Mouse (Mus musculus): Measurements from ENCODE around the gene Doc2g. TPM values are rescaled to one million over a fixed set of nuclear protein-coding genes. Genes with fewer than 3 reads are reported as not detected.
A peak's percentile ranks its signal among the peaks of the same experiment; 100 is the strongest.
"Not testable (repeated sequence)": the region's sequence is repeated elsewhere in the genome, so short reads cannot be mapped to it uniquely, and the experiment has no call there.

The Doc2g gene
- polyA plus RNA-seq, 1 experiment from 2014 or later: 7.1 TPM

GRCm38 (mm10) chr19:3972229-3972628 lies 30.9 kb upstream of the Doc2g start, which contains the start of gene Aldh3b2:
Gene Aldh3b2, plus strand, starts transcription at chr19:3972328.
- Histone ChIP-seq H3K4me1 (replicated peaks) (no peaks in the 10 kb centered on the region), H3K36me3 (no peaks in the 10 kb centered on the region), H3K4me2 (no peak within 1 kb of the TSS), H3K9me3 (no peaks in the 10 kb centered on the region), H3K4me3 (no peak within 1 kb of the TSS), H3K27ac (replicated peaks) (no peak within 1 kb of the TSS), H3K27me3 (no peaks in the 10 kb centered on the region), H3K9ac (no peak within 1 kb of the TSS)
- ATAC-seq (ENCODE audit: low read depth): no peak
- WGBS: 44% methylated on average over 9 of the region's 9 CpGs

DNA sequence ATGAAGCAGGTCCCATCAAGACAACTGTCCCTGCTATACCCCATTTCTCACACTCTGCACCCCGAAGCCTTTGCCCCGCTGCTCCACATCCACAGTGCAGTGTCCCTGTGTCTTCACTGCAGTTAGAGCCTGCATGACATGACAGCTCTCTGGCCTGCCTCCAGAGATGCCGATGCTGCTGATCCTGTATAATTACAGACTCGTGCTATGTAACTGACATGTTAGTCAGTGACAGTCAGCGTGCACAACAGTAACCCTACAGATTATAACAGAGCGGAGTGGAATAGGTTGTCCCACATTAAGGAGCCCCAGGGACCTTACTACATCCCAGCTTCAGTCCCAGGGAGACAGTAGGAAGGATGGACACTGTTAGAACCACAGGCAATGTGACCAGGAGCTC lies 28.5 kb upstream of the Doc2g start:
- not testable (repeated sequence) for H3K27ac ChIP-seq (replicated peaks); H3K27me3 ChIP-seq; H3K9me3 ChIP-seq; ATAC-seq (ENCODE audit: low read depth); H3K9ac ChIP-seq; H3K4me3 ChIP-seq; H3K36me3 ChIP-seq; H3K4me1 ChIP-seq (replicated peaks); H3K4me2 ChIP-seq
- 81% methylated on average over 6 of the region's 6 CpGs for WGBS

DNA sequence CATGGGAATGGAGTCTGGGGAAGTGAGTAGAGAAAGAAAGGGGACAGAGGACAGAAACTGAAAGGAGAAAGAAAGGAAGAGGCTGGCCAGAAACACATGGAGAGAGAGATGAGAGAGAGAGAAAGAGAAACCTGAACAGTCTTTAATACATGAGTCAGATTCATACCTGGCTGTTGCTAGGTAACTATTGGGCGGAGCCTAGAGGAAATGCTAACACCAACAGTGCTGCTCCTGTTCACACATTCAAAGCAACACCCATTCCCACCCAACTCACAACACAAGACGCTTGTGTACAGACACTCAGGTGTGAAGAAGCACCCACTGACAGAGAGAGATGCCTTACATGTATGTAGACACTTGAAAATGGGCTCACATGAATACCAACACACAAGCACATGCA lies 27.2 kb upstream of the Doc2g start:
- ATAC-seq (ENCODE audit: low read depth): no peak
- H3K27ac ChIP-seq (replicated peaks): no peak overlapping the region
- H3K4me3 ChIP-seq: no peak overlapping the region
- H3K4me2 ChIP-seq: no peak overlapping the region
- H3K36me3 ChIP-seq: no peaks in the 10 kb centered on the region
- H3K9ac ChIP-seq: no peak overlapping the region
- 72% methylated on average over 2 of the region's 2 CpGs for WGBS
- H3K9me3 ChIP-seq: no peaks in the 10 kb centered on the region
- no peaks in the 10 kb centered on the region for H3K27me3 ChIP-seq
- no peaks in the 10 kb centered on the region for H3K4me1 ChIP-seq (replicated peaks)

DNA sequence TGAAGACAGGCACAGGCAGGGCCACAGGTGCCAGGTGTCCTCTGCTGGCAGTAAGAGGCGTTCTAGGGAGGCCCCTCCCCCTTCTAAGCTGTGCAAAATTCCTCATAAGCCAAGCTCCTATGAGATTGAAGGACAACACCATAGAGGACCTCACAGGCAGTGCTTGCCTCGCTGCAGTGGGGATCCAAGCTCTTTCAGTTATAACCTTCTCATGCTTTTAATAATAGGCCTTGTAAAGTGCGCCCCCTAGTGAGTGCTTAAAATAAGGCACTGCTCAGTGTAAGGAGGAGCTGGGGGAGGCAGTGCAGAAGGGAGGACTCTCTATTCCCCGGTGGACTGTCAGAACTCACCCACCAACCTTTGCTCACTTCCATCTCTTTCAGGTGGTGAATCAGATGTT lies 22.8 kb upstream of the Doc2g start:
- no peak overlapping the region for H3K4me3 ChIP-seq
- H3K9ac ChIP-seq: no peak overlapping the region
- no peaks in the 10 kb centered on the region for H3K9me3 ChIP-seq
- H3K27ac ChIP-seq (replicated peaks): no peak overlapping the region
- peaks cover 21% of the 10 kb centered on the region for H3K4me1 ChIP-seq (replicated peaks)
- H3K4me2 ChIP-seq: no peak overlapping the region
- no peaks in the 10 kb centered on the region for H3K36me3 ChIP-seq
- peak; percentile 64 for ATAC-seq (ENCODE audit: low read depth)
- H3K27me3 ChIP-seq: no peaks in the 10 kb centered on the region
- WGBS: 22% methylated on average over 4 of the region's 4 CpGs

DNA sequence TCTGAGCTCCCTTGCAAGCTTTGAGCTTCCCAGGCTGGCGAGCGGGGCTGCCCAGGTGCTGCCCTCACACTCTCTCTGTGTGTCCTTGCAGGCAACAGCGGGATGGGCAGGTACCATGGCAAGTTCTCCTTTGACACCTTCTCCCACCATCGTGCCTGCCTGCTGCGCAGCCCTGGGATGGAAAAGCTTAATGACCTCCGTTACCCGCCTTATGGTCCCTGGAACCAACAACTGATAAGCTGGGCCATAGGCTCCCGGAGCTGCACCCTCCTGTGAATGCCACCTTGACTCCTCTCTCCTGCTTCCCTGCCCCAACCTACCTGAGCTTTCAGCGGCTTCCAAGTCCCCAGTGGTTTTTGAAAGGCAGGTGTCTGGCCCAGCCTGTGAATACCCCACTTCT lies 22.2 kb upstream of the Doc2g start:
- Histone ChIP-seq H3K4me2 (no peak overlapping the region), H3K4me1 (replicated peaks) (peaks cover 26% of the 10 kb centered on the region), H3K36me3 (no peaks in the 10 kb centered on the region), H3K9ac (no peak overlapping the region), H3K4me3 (no peak overlapping the region), H3K9me3 (no peaks in the 10 kb centered on the region), H3K27me3 (no peaks in the 10 kb centered on the region), H3K27ac (replicated peaks) (no peak overlapping the region)
- no peak for ATAC-seq (ENCODE audit: low read depth)
- WGBS: 80% methylated on average over 9 of the region's 9 CpGs

- Histone ChIP-seq H3K27ac (replicated peaks) (no peak overlapping the region), H3K9ac (no peak overlapping the region), H3K4me2 (no peak overlapping the region), H3K4me1 (replicated peaks) (peaks cover 37% of the 10 kb centered on the region), H3K9me3 (no peaks in the 10 kb centered on the region; the same call in 1 of the 2 replicates), H3K27me3 (no peaks in the 10 kb centered on the region), H3K36me3 (no peaks in the 10 kb centered on the region), H3K4me3 (no peak overlapping the region)
- WGBS: 41% methylated on average over 9 of the region's 9 CpGs
- no peak for ATAC-seq (ENCODE audit: low read depth)
Observed at GRCm38 (mm10) chr19:3983527-3984200, 19.4 kb upstream of the Doc2g start.

DNA sequence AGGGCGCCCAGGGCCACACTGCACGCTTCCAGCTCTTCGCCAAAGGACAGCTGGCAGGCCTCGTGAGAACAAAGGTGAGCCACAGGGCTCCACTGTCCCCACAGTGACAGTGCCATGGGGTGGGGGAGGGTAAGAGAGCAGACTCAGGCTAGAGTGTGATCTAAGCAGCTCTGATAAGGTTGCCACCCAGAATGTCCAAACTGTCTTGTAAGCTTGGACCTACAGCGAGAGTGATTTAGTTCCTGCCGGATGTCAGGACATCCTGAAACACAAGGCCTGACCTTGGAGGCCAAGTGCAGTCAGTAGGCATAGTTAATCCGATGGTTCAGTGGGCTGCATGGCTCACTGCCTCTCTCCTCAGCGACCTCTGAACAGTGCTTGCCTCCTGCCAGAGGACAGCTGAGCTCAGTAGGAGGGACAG lies 17.8 kb upstream of the Doc2g start:
- Histone ChIP-seq H3K4me1 (replicated peaks) (peaks cover 37% of the 10 kb centered on the region), H3K27me3 (no peaks in the 10 kb centered on the region), H3K9me3 (no peaks in the 10 kb centered on the region; the same call in 1 of the 2 replicates), H3K36me3 (no peaks in the 10 kb centered on the region), H3K9ac (no peak overlapping the region), H3K4me2 (no peak overlapping the region), H3K27ac (replicated peaks) (peak overlapping the region; percentile 33; the same call in 1 of the 2 replicates), H3K4me3 (no peak overlapping the region)
- 14% methylated on average over 8 of the region's 8 CpGs for WGBS
- no peak for ATAC-seq (ENCODE audit: low read depth)

- Histone ChIP-seq H3K9me3 (no peaks in the 10 kb centered on the region; the same call in 1 of the 2 replicates), H3K36me3 (no peaks in the 10 kb centered on the region), H3K27ac (replicated peaks) (peak within 1 kb of the TSS; percentile 33; the same call in 1 of the 2 replicates), H3K27me3 (no peaks in the 10 kb centered on the region), H3K4me3 (no peak within 1 kb of the TSS), H3K4me1 (replicated peaks) (peaks cover 40% of the 10 kb centered on the region), H3K9ac (peak within 1 kb of the TSS; percentile 23; the same call in 1 of the 2 replicates), H3K4me2 (no peak within 1 kb of the TSS)
- peak; percentile 55; the same call in 1 of the 2 replicates for ATAC-seq (ENCODE audit: low read depth)
- 12% methylated on average over 8 of the region's 8 CpGs for WGBS
Observed at GRCm38 (mm10) chr19:3986334-3986733, 16.8 kb upstream of the Doc2g start, which contains the start of gene Acy3. Gene Acy3, plus strand, starts transcription at chr19:3986570.

GRCm38 (mm10) chr19:3988066-3988465 lies 15.0 kb upstream of the Doc2g start:
- peaks cover 40% of the 10 kb centered on the region for H3K4me1 ChIP-seq (replicated peaks)
- 91% methylated on average over 14 of the region's 14 CpGs for WGBS
- H3K4me3 ChIP-seq: no peak overlapping the region
- no peak overlapping the region for H3K9ac ChIP-seq
- no peak for ATAC-seq (ENCODE audit: low read depth)
- H3K27ac ChIP-seq (replicated peaks): no peak overlapping the region
- H3K36me3 ChIP-seq: no peaks in the 10 kb centered on the region
- H3K9me3 ChIP-seq: no peaks in the 10 kb centered on the region; the same call in 1 of the 2 replicates
- no peaks in the 10 kb centered on the region for H3K27me3 ChIP-seq
- H3K4me2 ChIP-seq: no peak overlapping the region

GRCm38 (mm10) chr19:3988750-3989149 lies 14.4 kb upstream of the Doc2g start:
- no peak for ATAC-seq (ENCODE audit: low read depth)
- peaks cover 34% of the 10 kb centered on the region for H3K4me1 ChIP-seq (replicated peaks)
- H3K36me3 ChIP-seq: no peaks in the 10 kb centered on the region
- 87% methylated on average over 4 of the region's 4 CpGs for WGBS
- no peak overlapping the region for H3K4me3 ChIP-seq
- H3K27me3 ChIP-seq: no peaks in the 10 kb centered on the region
- H3K4me2 ChIP-seq: no peak overlapping the region
- no peaks in the 10 kb centered on the region; the same call in 1 of the 2 replicates for H3K9me3 ChIP-seq
- no peak overlapping the region for H3K27ac ChIP-seq (replicated peaks)
- H3K9ac ChIP-seq: no peak overlapping the region

DNA sequence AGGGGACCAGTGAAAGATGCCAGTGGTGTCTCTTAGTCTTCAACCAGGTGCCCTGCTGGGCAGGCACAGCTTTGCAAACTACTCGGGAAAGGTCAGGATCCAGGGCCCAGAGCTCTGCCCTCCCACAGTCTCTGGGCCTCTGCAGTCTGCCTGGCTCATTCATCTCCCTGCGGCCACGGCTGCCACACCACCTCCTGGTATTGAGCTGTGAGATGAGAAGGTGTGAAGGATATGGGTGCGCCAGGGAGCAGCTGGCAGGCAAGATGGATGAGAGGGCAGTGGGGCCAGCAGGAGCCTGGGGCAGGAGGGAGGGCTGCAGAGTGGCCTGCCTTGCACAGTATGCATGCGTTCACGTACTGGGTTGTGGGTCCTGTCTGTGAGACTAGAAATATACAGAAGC lies 12.3 kb upstream of the Doc2g start:
- Histone ChIP-seq H3K36me3 (no peaks in the 10 kb centered on the region), H3K27me3 (no peaks in the 10 kb centered on the region), H3K4me1 (replicated peaks) (peaks cover 16% of the 10 kb centered on the region; the same call in 1 of the 2 replicates), H3K27ac (replicated peaks) (no peak overlapping the region), H3K4me3 (no peak overlapping the region), H3K4me2 (no peak overlapping the region), H3K9ac (0 out of 2 replicates have a peak overlapping the region, but pooled peaks have one; percentile 17), H3K9me3 (no peaks in the 10 kb centered on the region; the same call in 1 of the 2 replicates)
- WGBS: 50% methylated on average over 6 of the region's 6 CpGs
- ATAC-seq (ENCODE audit: low read depth): no peak

DNA sequence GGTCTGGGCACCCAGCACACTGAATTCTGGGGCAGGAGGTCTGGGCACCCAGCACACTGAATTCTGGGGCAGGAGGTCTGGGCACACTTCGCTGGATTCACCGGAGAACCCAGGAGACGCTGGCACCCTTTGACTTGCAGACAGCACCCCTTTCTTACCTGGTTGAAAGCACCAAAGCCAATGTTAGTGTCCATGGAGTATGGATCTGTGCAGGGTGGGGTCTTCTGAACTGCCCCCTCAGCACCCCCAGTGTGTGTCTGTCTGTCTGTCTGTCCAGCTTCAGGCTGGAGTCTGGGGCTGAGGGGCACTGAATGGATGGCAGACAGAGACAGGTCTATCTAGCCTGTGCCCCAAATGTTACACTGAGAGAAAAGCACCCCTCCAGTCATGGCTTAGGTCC lies 11.6 kb upstream of the Doc2g start:
- no peak overlapping the region for H3K9ac ChIP-seq
- peaks cover 8% of the 10 kb centered on the region; the same call in 1 of the 2 replicates for H3K4me1 ChIP-seq (replicated peaks)
- 98% methylated on average over 3 of the region's 3 CpGs for WGBS
- H3K36me3 ChIP-seq: no peaks in the 10 kb centered on the region
- ATAC-seq (ENCODE audit: low read depth): no peak
- H3K4me3 ChIP-seq: no peak overlapping the region
- H3K4me2 ChIP-seq: no peak overlapping the region
- no peak overlapping the region for H3K27ac ChIP-seq (replicated peaks)
- no peaks in the 10 kb centered on the region for H3K27me3 ChIP-seq
- no peaks in the 10 kb centered on the region; the same call in 1 of the 2 replicates for H3K9me3 ChIP-seq

Data from neural tube, embryonic 13.5 days (tissue).